Mouse (Mus musculus) stomach, embryonic 14.5 days (tissue): ENCODE results near the gene Ube2e2. TPM values are rescaled to one million over a fixed set of nuclear protein-coding genes. Genes with fewer than 3 reads are reported as not detected.

ENCODE experiments used
- ATAC-seq: fragments of 200-750 bp; cut with Nextera tagmentation; 2 replicates; pipeline ENCODE4 v1.8.0; 2017; ENCODE audit warnings: low read depth, moderate TSS enrichment; ENCODE audit not compliant: insufficient number of reproducible peaks, insufficient read depth, low FRiP score
- H3K27ac ChIP-seq: fragments of 300-500 bp; sonication (generic); 2 replicates; pipeline ENCODE4 v1.5.1; 2014; ENCODE audit warnings: mild to moderate bottlenecking, low read length, moderate library complexity, mixed read lengths
- H3K27me3 ChIP-seq: fragments of 300-500 bp; sonication (generic); 2 replicates; pipeline ENCODE4 v1.6.1; 2014; ENCODE audit warnings: low read length, control low read depth, mixed read lengths; ENCODE audit not compliant: control insufficient read depth, insufficient read depth
- H3K36me3 ChIP-seq: fragments of 300-500 bp; sonication (generic); 2 replicates; pipeline ENCODE4 v1.6.1; 2014; ENCODE audit warnings: mild to moderate bottlenecking, control low read depth, low read length, moderate library complexity, mixed read lengths; ENCODE audit not compliant: control insufficient read depth, insufficient read depth
- H3K4me1 ChIP-seq: fragments of 300-500 bp; sonication (generic); 2 replicates; pipeline ENCODE4 v1.6.1; 2014; ENCODE audit warnings: low read length, control low read depth, mixed read lengths; ENCODE audit not compliant: control insufficient read depth, insufficient read depth
- H3K4me2 ChIP-seq: fragments of 300-500 bp; sonication (generic); replicated peaks from 2 replicates; pipeline ENCODE4 v1.6.1; 2014; ENCODE audit warnings: low read depth, low read length, control low read depth
- H3K4me3 ChIP-seq: fragments of 300-500 bp; sonication (generic); 2 replicates; pipeline ENCODE4 v1.5.1; 2014; ENCODE audit warnings: low read depth, low read length, control low read depth
- H3K9ac ChIP-seq: fragments of 300-500 bp; sonication (generic); replicated peaks from 2 replicates; pipeline ENCODE4 v1.6.1; 2014; ENCODE audit warnings: low read depth, mild to moderate bottlenecking, control low read depth, low read length, moderate library complexity, mixed read lengths
- H3K9me3 ChIP-seq: fragments of 300-500 bp; sonication (generic); 2 replicates; pipeline ENCODE4 v1.6.1; 2016; ENCODE audit warnings: low read depth, low read length, control low read depth; ENCODE audit not compliant: control insufficient read depth
- WGBS: fragments of 180-500 bp; shearing (Covaris S2); extraction: QIAGEN DNeasy Blood & Tissue Kit; methylation state at CpG from one replicate; pipeline ENCODE4 v1.1.7; 2014; 5-methylcytosine and 5-hydroxymethylcytosine counted together
- polyA plus RNA-seq: library from polyadenylated mRNA; unstranded; fragments of >200 nt; fragmentation: Nextera tagmentation; extraction: Ambion mirVana; gene quantifications from 2 replicates; pipeline ENCODE4 v1.2.1, GENCODE M21; 2014

Gene Ube2e2
- 70.5 and 71.3 TPM in 2 replicates for polyA plus RNA-seq

- Histone ChIP-seq H3K4me1 (no peaks in the 10 kb centered on the region), H3K9me3 (no peaks in the 10 kb centered on the region), H3K4me3 (peak within 1 kb of the TSS; percentile 67), H3K27me3 (no peaks in the 10 kb centered on the region), H3K9ac (peak within 1 kb of the TSS; percentile 77), H3K4me2 (peak within 1 kb of the TSS; percentile 62), H3K27ac (peak within 1 kb of the TSS; percentile 33; the same call in 1 of the 2 replicates), H3K36me3 (no peaks in the 10 kb centered on the region)
- WGBS, result under 1% methylated on average over 22 of the region's 22 CpGs
- peak; percentile 66; the same call in 1 of the 2 replicates for ATAC-seq
These were observed at the start of gene Ube2e2 for GRCm38 (mm10) chr14:18893947-18894445. Gene Ube2e2, minus strand, starts transcription at chr14:18894267.

DNA sequence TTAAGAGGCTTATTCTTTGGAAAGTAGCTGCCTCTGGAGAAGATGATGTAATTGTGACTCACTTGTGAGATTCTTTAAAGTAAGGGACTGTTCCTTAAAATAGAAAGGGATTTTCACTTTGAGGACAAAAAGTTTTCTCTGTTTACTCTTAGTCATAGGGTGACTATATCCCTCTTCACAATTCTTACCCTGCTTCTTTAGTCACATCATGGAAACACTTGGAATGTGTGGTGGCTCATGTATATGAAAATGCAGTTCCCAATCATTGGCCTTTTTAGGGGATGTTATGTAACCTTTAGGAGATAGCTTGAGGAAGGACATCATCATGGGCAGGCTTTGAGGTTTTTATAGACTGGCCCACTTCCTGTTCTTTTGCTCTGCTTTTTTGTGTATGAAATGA lies 46.0 kb upstream of the Ube2e2 start:
- Histone ChIP-seq H3K9ac (no peak overlapping the region), H3K27me3 (no peaks in the 10 kb centered on the region), H3K4me1 (no peaks in the 10 kb centered on the region), H3K4me3 (no peak overlapping the region), H3K36me3 (no peaks in the 10 kb centered on the region), H3K9me3 (no peaks in the 10 kb centered on the region), H3K4me2 (no peak overlapping the region), H3K27ac (no peak overlapping the region)
- no peak for ATAC-seq

- Histone ChIP-seq H3K4me2 (no peak overlapping the region), H3K9me3 (no peaks in the 10 kb centered on the region), H3K9ac (no peak overlapping the region), H3K4me1 (no peaks in the 10 kb centered on the region), H3K4me3 (no peak overlapping the region), H3K36me3 (no peaks in the 10 kb centered on the region), H3K27ac (no peak overlapping the region), H3K27me3 (no peaks in the 10 kb centered on the region)
- no peak for ATAC-seq
These were observed 9.5 kb upstream of the Ube2e2 start for GRCm38 (mm10) chr14:18903553-18903952.

DNA sequence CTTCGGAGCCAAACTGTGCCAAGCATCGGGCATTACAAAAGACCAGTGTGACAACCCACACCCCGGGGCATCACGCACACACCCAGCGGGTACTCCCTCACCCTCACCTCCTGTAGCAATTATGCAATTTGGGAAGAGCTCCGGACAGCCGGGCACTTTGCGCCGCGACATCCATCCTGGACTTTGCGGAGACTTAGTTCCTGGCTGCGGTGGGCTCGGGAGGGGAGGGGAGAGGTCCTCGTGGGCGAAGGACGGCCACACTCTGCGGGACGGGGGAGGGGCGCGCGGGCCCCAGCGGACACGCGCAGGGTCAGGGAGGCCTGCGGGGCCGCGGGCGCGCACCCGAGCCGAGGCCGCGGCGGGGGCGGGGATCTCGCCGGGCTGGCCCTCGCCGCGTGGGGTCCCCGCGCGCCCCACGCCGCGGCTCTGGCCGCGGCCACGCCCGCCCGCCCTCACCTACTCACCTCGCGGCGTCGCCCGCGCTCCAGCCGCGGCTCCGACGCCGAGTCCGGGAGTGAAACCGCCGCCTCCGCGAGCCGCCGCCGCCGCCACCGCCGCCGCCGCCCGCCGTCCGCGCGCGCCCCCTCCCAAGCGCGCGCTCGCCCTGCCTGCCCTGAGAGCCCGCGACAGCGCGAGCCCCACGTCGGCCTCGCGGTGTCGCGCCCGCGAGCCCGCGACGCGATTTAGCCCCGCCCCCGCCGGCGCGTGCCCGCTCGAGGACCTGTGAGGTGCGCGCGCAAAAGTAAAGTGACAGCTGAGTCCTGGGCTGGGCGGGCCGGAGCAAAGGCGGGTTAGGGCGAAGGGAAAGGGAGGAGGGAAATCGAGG lies 733 bp downstream of the Ube2e2 start:
- Histone ChIP-seq H3K4me1 (no peaks in the 10 kb centered on the region), H3K9ac (peak overlapping the region; percentile 77), H3K27ac (peak overlapping the region; percentile 33; the same call in 1 of the 2 replicates), H3K36me3 (no peaks in the 10 kb centered on the region), H3K4me3 (peak overlapping the region; percentile 67), H3K9me3 (no peaks in the 10 kb centered on the region), H3K27me3 (no peaks in the 10 kb centered on the region), H3K4me2 (peak overlapping the region; percentile 62)
- ATAC-seq, result peak; percentile 94
- 1% methylated on average over 77 of the region's 116 CpGs for WGBS

- ATAC-seq, result no peak
- WGBS, result 76% methylated on average over 5 of the region's 5 CpGs
- H3K4me3 ChIP-seq, result no peak overlapping the region
These were observed 4.5 kb downstream of the Ube2e2 start for GRCm38 (mm10) chr14:18889571-18889970.

GRCm38 (mm10) chr14:18882493-18882892 lies 11.6 kb downstream of the Ube2e2 start:
- Histone ChIP-seq H3K9ac (no peak overlapping the region), H3K36me3 (no peaks in the 10 kb centered on the region; the same call in 1 of the 2 replicates), H3K4me2 (no peak overlapping the region), H3K4me1 (no peaks in the 10 kb centered on the region), H3K27me3 (no peaks in the 10 kb centered on the region), H3K4me3 (no peak overlapping the region), H3K9me3 (no peaks in the 10 kb centered on the region), H3K27ac (no peak overlapping the region)
- no peak for ATAC-seq
- 87% methylated on average over 1 of the region's 1 CpGs for WGBS

More at GRCm38 (mm10) chr14:18889571-18889970, 4.5 kb downstream of the Ube2e2 start:
- Histone ChIP-seq H3K4me1 (no peaks in the 10 kb centered on the region), H3K4me2 (no peak overlapping the region), H3K27ac (no peak overlapping the region), H3K27me3 (no peaks in the 10 kb centered on the region), H3K9me3 (no peaks in the 10 kb centered on the region), H3K36me3 (no peaks in the 10 kb centered on the region; the same call in 1 of the 2 replicates), H3K9ac (no peak overlapping the region)

DNA sequence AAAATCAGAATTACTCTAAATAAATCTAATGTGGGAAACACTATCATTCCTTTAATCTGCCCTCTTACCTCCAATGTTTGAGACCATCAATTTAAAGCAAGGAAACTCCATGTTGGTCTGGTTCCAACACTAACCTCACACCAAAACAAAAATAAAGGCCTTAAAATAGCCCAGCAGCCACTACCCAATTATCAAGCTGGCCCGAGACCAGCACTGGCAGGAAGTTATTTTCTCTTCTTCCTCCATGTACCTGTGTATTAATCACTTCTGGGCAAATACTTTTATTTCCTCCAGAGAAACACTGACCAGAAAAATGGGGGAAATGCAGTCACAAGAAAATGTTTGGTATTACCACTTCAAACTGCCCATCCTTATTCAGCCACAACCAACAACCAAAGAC lies 23.4 kb downstream of the Ube2e2 start:
- no peak overlapping the region for H3K27ac ChIP-seq
- 91% methylated on average over 1 of the region's 1 CpGs for WGBS
- H3K9me3 ChIP-seq, result no peaks in the 10 kb centered on the region
- H3K9ac ChIP-seq, result no peak overlapping the region
- H3K4me1 ChIP-seq, result no peaks in the 10 kb centered on the region
- H3K4me2 ChIP-seq, result no peak overlapping the region
- no peak for ATAC-seq
- H3K36me3 ChIP-seq, result no peaks in the 10 kb centered on the region
- no peaks in the 10 kb centered on the region for H3K27me3 ChIP-seq
- H3K4me3 ChIP-seq, result no peak overlapping the region

DNA sequence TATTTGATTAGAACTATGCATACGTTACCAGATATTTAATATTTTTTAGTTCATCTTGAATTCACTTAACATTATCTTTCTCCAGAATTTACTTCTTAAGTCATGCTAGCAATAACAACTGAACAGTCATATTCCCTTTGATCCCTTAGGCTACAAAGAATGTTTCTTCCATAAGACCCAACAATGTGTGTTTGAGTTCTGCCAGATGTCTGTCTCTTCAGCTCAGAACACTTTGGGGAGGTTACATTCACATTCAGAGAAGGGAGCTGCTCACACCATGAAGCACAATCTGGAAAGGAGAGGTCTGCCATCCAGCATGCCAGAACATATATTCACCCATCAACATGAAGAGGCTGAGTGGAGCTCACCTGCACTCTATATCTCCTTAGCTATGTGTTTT lies 65.4 kb downstream of the Ube2e2 start:
- no peaks in the 10 kb centered on the region for H3K4me1 ChIP-seq
- no peak overlapping the region for H3K4me3 ChIP-seq
- no peaks in the 10 kb centered on the region for H3K9me3 ChIP-seq
- no peak overlapping the region for H3K27ac ChIP-seq
- ATAC-seq, result no peak
- no peaks in the 10 kb centered on the region for H3K36me3 ChIP-seq
- WGBS, result 88% methylated on average over 1 of the region's 1 CpGs
- H3K4me2 ChIP-seq, result no peak overlapping the region
- H3K9ac ChIP-seq, result no peak overlapping the region
- H3K27me3 ChIP-seq, result no peaks in the 10 kb centered on the region
